Mouse (Mus musculus) neural tube, embryonic 11.5 days (tissue): ENCODE measurements at regions not wholly inside any gene's neighbourhood (a gene's known extent, or its start where the extent isn't known, plus 50 kb on each side); places are given as distances from the start of the nearest gene placed in this dataset.

ENCODE experiments used
- ATAC-seq: fragments of 200-750 bp; cut with Nextera tagmentation; 2 replicates; pipeline ENCODE4 v1.8.0; 2017; ENCODE audit warnings: moderate number of reproducible peaks, mild to moderate bottlenecking, moderate TSS enrichment, moderate library complexity; ENCODE audit not compliant: insufficient read depth, low FRiP score, low TSS enrichment
- DNase-seq: peaks from one replicate; pipeline ENCODE4 v3.0.0-alpha.2; 2015; ENCODE audit warnings: low spot score
- H3K27ac ChIP-seq: fragments of 300-500 bp; sonication (generic); 2 replicates; pipeline ENCODE4 v1.5.1; 2014; ENCODE audit warnings: low read depth, mild to moderate bottlenecking, low read length
- H3K27me3 ChIP-seq: fragments of 300-500 bp; sonication (generic); 2 replicates; pipeline ENCODE4 v1.6.1; 2014; ENCODE audit warnings: mild to moderate bottlenecking, low read length, mixed read lengths; ENCODE audit not compliant: control insufficient read depth, insufficient read depth
- H3K36me3 ChIP-seq: fragments of 300-500 bp; sonication (generic); 2 replicates; pipeline ENCODE4 v1.6.1; 2014; ENCODE audit warnings: mild to moderate bottlenecking, low read length, moderate library complexity, mixed read lengths; ENCODE audit not compliant: control insufficient read depth, insufficient read depth
- H3K4me1 ChIP-seq: fragments of 300-500 bp; sonication (generic); 2 replicates; pipeline ENCODE4 v1.6.1; 2014; ENCODE audit warnings: low read length, mixed read lengths; ENCODE audit not compliant: control insufficient read depth, insufficient read depth
- H3K4me2 ChIP-seq: fragments of 300-500 bp; sonication (generic); 2 replicates; pipeline ENCODE4 v1.6.1; 2014; ENCODE audit warnings: low read depth, mild to moderate bottlenecking, moderate library complexity
- H3K4me3 ChIP-seq: fragments of 300-500 bp; sonication (generic); 2 replicates; pipeline ENCODE4 v1.5.1; 2014; ENCODE audit warnings: low read depth, low read length
- H3K9ac ChIP-seq: fragments of 300-500 bp; sonication (generic); 2 replicates; pipeline ENCODE4 v1.6.1; 2014; ENCODE audit warnings: mild to moderate bottlenecking, low read length
- H3K9me3 ChIP-seq: fragments of 300-500 bp; sonication (generic); 2 replicates; pipeline ENCODE4 v1.6.1; 2016; ENCODE audit warnings: low read length; ENCODE audit not compliant: control insufficient read depth
- WGBS: fragments of 180-500 bp; shearing (Covaris S2); extraction: QIAGEN DNeasy Blood & Tissue Kit; methylation state at CpG from one replicate; pipeline ENCODE4 v1.1.7; 2014; 5-methylcytosine and 5-hydroxymethylcytosine counted together

DNA sequence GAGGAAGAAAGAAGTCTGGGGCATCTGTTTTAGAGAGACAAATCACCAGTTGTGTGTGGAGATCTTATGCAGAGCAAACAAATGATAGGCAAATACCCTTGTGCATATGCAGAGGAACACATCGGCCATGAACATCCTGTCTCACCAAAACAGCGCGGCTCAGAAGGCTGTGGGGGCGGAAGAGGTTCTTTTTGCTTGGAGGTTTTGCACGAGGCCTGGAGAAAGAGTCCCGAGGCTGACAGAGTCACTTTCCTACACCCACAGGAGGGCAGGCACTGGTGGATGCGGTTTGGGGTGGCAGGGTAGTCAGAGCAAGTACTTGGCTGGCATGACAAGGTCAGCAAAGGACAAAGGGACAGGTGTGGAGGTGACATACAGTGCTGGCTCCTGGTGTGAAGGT, 77.4 kb upstream of the Zfp831 start:
- Histone ChIP-seq H3K4me1 (no peaks in the 10 kb centered on the region), H3K4me3 (no peak overlapping the region), H3K9me3 (no peaks in the 10 kb centered on the region), H3K27me3 (no peaks in the 10 kb centered on the region), H3K27ac (no peak overlapping the region), H3K4me2 (no peak overlapping the region), H3K9ac (no peak overlapping the region), H3K36me3 (no peaks in the 10 kb centered on the region)
- 85% methylated on average over 7 of the region's 7 CpGs for WGBS
- DNase-seq = no peak
- no peak for ATAC-seq

DNA sequence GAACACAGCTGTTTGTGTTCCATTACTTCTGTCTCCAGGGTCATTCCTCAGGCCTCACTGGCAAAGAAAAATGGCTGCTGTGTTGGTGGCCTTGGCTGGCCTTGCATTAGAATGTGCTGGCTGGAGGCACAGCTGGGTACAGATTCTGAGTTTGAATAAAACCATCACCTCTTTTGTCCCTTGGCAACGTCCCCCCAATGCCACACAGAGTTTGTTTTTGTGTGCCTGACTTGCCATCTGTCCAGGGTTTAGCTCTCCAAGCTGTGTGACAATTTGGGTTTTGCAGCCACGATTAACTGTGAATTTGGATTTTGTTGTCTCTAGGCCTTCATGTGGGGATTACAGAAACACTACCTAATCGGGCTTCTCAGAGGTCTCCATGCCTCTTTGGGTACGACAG, 76.6 kb upstream of the Zfp831 start:
- Histone ChIP-seq H3K27me3 (no peaks in the 10 kb centered on the region), H3K4me1 (no peaks in the 10 kb centered on the region), H3K27ac (no peak overlapping the region), H3K9ac (no peak overlapping the region), H3K9me3 (no peaks in the 10 kb centered on the region), H3K4me2 (no peak overlapping the region), H3K36me3 (no peaks in the 10 kb centered on the region), H3K4me3 (no peak overlapping the region)
- WGBS = 64% methylated on average over 4 of the region's 4 CpGs
- DNase-seq (no peak), ATAC-seq (no peak)

DNA sequence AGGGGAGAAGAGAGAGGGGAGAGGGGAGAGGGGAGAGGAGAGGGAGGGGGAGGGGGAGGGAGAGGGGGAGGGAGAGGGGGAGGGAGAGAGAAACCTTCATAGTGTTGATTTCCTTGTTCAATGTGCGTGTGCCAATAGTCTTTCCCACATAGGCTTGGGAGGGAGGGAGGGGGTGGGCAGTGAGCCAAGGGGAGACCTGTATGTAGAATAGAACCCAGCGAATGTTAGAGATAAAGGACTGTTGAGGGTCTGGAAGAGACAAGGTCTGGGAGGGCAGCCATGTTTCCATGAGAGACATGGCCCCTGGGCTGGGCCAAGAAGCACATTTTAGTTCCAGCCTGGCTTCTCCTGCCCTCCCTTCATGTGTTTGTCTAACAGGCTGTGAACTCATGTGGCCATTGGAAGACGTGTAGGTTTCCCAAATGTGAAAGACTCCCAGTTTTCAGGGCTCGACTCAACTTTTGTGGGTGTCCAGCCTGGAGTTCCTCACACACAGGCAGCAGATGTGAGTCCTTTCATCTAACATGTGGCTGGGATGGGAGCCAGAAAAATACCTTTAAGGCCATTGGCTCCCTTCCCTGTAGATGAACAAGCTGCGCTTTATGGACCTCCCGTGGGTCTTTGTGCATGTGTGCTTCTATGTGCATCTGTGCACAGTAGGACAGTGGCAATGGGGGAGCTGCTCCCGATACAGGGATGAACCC, 68.4 kb upstream of the Zfp831 start:
- no peak overlapping the region for H3K4me3 ChIP-seq
- H3K9ac ChIP-seq = no peak overlapping the region
- H3K4me1 ChIP-seq = no peaks in the 10 kb centered on the region
- no peaks in the 10 kb centered on the region for H3K36me3 ChIP-seq
- no peaks in the 10 kb centered on the region for H3K27me3 ChIP-seq
- no peak overlapping the region for H3K27ac ChIP-seq
- H3K9me3 ChIP-seq = no peaks in the 10 kb centered on the region
- ATAC-seq (no peak), DNase-seq (no peak)
- H3K4me2 ChIP-seq = no peak overlapping the region
- 90% methylated on average over 7 of the region's 7 CpGs for WGBS

DNA sequence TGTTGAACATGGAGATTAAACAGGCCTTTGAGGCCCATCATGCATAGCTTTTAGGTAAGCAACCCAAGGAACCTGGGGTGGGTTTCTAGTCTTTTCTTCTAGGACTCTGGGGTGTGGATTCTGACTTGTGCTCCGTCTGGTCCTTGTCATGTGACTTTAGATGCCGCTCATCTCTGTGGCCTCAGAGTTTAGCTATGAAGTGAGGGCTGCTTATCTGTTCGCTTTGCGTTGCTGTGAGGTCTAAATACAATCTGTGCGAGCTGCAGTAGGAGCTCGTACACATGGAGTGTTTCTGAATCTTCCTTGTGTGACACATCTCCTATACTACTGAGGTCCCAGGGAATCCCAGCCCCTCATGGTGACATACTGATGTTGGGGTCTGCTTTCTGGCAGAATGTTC, 67.8 kb upstream of the Zfp831 start:
- 94% methylated on average over 6 of the region's 6 CpGs for WGBS
- no peaks in the 10 kb centered on the region for H3K4me1 ChIP-seq
- H3K4me2 ChIP-seq = no peak overlapping the region
- no peaks in the 10 kb centered on the region for H3K36me3 ChIP-seq
- H3K4me3 ChIP-seq = no peak overlapping the region
- no peak for ATAC-seq
- DNase-seq = no peak
- no peaks in the 10 kb centered on the region for H3K9me3 ChIP-seq
- H3K9ac ChIP-seq = no peak overlapping the region
- no peaks in the 10 kb centered on the region for H3K27me3 ChIP-seq
- H3K27ac ChIP-seq = no peak overlapping the region

DNA sequence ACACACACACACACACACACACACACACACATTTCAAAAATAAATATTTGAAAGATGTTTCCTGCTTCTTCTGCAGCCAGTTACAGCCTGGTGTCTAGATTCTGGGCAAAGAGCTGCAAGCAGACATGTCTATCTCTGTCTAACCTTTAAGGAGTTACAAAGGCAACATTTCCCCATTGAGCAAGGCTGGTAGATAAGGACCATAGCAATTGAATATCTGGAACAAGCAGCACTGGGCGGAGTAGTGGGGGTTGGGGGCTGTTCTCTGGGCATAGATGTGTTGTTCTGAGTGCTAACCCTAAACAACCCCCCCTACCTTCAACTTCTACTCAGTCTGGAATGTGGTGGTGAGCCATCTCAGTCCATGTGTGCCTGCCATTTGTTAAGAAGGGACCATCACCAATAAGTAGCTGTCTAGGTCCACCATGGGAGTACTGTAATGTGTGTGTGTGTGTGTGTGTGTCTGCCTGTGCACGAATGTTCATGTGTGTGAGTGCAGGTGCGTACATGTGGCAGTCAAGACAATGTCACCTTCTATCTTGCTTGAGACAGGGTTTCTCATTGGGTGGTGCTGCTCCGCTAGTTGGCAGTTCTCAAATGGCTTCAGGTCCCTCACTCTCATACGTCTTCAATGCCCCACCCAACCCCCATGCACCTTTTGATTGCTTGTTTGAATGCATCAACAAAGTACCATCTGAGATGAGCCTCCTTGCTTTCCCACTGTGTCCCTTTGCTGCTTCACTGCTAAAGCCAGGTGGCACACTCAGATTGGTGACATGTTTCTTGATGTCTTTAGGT, 62.2 kb upstream of the Zfp831 start:
- Histone ChIP-seq H3K4me2 (no peak overlapping the region), H3K4me1 (no peaks in the 10 kb centered on the region), H3K9ac (no peak overlapping the region), H3K36me3 (no peaks in the 10 kb centered on the region), H3K9me3 (no peaks in the 10 kb centered on the region), H3K4me3 (no peak overlapping the region), H3K27ac (no peak overlapping the region), H3K27me3 (no peaks in the 10 kb centered on the region)
- ATAC-seq = no peak
- DNase-seq = no peak
- 85% methylated on average over 5 of the region's 5 CpGs for WGBS

DNA sequence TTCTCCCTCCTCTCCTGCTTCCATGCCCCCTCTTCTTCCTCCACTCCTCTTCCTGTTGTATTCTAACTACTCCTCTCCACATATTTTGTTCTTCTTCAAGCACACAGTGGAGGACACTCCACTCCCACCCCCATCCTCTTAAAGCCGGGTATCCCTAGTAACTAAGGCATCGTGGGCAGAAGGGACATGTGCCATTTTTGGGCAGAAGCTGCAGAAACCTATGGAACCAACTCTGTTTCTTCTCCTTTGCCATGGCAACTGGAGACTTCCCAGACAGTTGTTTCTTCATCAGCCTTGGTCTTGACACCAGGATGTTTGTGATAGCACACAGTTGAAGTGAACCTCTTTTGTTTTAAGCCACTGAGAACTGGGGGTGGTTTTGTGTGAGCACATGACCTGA, 59.1 kb upstream of the Zfp831 start:
- Histone ChIP-seq H3K9ac (no peak overlapping the region), H3K27me3 (no peaks in the 10 kb centered on the region), H3K4me1 (no peaks in the 10 kb centered on the region), H3K36me3 (no peaks in the 10 kb centered on the region), H3K27ac (no peak overlapping the region), H3K4me3 (no peak overlapping the region), H3K4me2 (no peak overlapping the region), H3K9me3 (no peaks in the 10 kb centered on the region)
- ATAC-seq = no peak
- 86% methylated on average over 2 of the region's 2 CpGs for WGBS
- no peak for DNase-seq
